Comparison of ENCODE assay signal across 8 mouse cellular contexts in the genomic region with DNA sequence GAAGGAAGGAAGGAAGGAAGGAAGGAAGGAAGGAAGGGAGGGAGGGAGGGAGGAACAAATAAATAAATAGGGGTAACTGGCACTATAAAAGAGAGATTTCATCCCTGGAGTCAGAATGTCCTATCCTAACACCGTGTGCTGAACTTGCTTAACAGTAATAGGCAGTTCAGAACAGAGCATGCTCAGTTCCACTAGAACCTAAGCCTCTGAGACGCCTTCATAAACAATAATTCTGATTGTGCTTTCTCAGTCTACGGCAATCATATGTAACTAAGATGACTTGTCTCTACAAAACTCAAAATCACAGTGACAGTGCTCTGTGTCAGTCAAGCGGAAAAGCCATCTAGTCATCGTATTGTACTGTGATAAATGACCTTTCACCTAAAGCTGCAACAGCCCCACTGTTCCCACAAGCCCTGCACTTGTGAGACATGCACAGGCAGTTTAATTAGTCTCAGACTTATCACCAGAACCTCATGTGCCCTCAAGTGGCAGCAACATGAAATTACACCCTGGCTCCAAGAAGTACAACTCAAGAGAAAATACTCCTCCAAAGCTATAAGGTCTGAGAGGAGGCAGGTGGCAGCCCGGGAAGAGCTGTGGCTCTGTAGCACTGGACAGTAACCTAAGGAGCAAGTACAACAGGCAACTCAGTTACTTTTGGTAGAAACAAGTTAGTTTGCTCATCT. TPM values are rescaled to one million over a fixed set of nuclear protein-coding genes. Genes with fewer than 3 reads are reported as not detected.
DNase-seq lines count a peak whose midpoint lies in the region; ATAC-seq and TF ChIP-seq lines count a peak whose summit lies in the region.

No protein-coding gene starts in this region.

- intact Hi-C loops in left cerebral cortex, postnatal 36 days (cut with DNase I) = loop anchor here (2.0 kb wide), 1 partner anchor 288 kb away; no protein-coding TSS in a partner anchor

- H3K36me3 ChIP-seq in thymus, adult 2 months (ENCODE audit: control insufficient read depth, insufficient read depth, low read length) = peaks cover 47% of the 10 kb centered on the region
- H3K36me3 ChIP-seq in forebrain, embryonic 15.5 days = peaks cover 22% of the 10 kb centered on the region
- peaks cover 13% of the 10 kb centered on the region; the same call in 1 of the 2 replicates for H3K36me3 ChIP-seq in hindbrain, postnatal 0 days (ENCODE audit: insufficient read depth, low read length)
- H3K36me3 ChIP-seq in midbrain, embryonic 13.5 days = peaks cover 42% of the 10 kb centered on the region

- WGBS in thymus, adult 2 months = 57% methylated on average over 6 of the region's 6 CpGs
- WGBS in forebrain, embryonic 15.5 days = 42% methylated on average over 6 of the region's 6 CpGs
- WGBS in hindbrain, postnatal 0 days = 20% methylated on average over 6 of the region's 6 CpGs
- 45% methylated on average over 6 of the region's 6 CpGs for WGBS in midbrain, embryonic 13.5 days

- no peak overlapping the region for H3K4me3 ChIP-seq in thymus, adult 2 months (ENCODE audit: control insufficient read depth, insufficient read depth, low read length)
- H3K4me3 ChIP-seq in forebrain, embryonic 15.5 days = no peak overlapping the region
- no peak overlapping the region for H3K4me3 ChIP-seq in hindbrain, postnatal 0 days (ENCODE audit: low read length)
- H3K4me3 ChIP-seq in midbrain, embryonic 13.5 days (replicated peaks) = no peak overlapping the region

- no peak overlapping the region for H3K27ac ChIP-seq in thymus, adult 2 months (ENCODE audit: control insufficient read depth, insufficient read depth, low read length)
- H3K27ac ChIP-seq in forebrain, embryonic 15.5 days (replicated peaks) = no peak overlapping the region
- no peak overlapping the region for H3K27ac ChIP-seq in hindbrain, postnatal 0 days
- no peak overlapping the region for H3K27ac ChIP-seq in midbrain, embryonic 13.5 days

- no peaks in the 10 kb centered on the region for H3K27me3 ChIP-seq in thymus, adult 2 months (ENCODE audit: control insufficient read depth, insufficient read depth, low read length)
- no peaks in the 10 kb centered on the region for H3K27me3 ChIP-seq in forebrain, embryonic 15.5 days
- no peaks in the 10 kb centered on the region for H3K27me3 ChIP-seq in hindbrain, postnatal 0 days (ENCODE audit: insufficient read depth, low read length)
- no peaks in the 10 kb centered on the region for H3K27me3 ChIP-seq in midbrain, embryonic 13.5 days

- H3K4me2 ChIP-seq in forebrain, embryonic 15.5 days (replicated peaks) = no peak overlapping the region
- no peak overlapping the region for H3K4me2 ChIP-seq in hindbrain, postnatal 0 days (ENCODE audit: low read depth, low read length)
- no peak overlapping the region for H3K4me2 ChIP-seq in midbrain, embryonic 13.5 days (replicated peaks)

- no peak overlapping the region for H3K9ac ChIP-seq in forebrain, embryonic 15.5 days (replicated peaks)
- no peak overlapping the region for H3K9ac ChIP-seq in hindbrain, postnatal 0 days (replicated peaks; ENCODE audit: low read length)
- no peak overlapping the region for H3K9ac ChIP-seq in midbrain, embryonic 13.5 days (replicated peaks)

- DNase-seq in thymus, adult 2 months = peak; percentile 61
- DNase-seq in thymus, adult 18-20 months = no peak
- peak; percentile 70 for DNase-seq in cerebellum, adult 11-12 months
- DNase-seq in hindbrain, postnatal 0 days (ENCODE audit: low spot score) = peak; percentile 91
- DNase-seq in left cerebral cortex, postnatal 36 days (ENCODE audit: low spot score in 2 of 2) = peak; percentile 66 to 73
- DNase-seq in spleen, postnatal 36 days (ENCODE audit: low spot score in 2 of 2) = peak; percentile 61 to 62

- ATAC-seq in forebrain, embryonic 15.5 days (replicated peaks) = peak; percentile 85
- ATAC-seq in hindbrain, postnatal 0 days = peak; percentile 93
- peak; percentile 87 for ATAC-seq in midbrain, embryonic 13.5 days

- no peaks in the 10 kb centered on the region for H3K4me1 ChIP-seq in thymus, adult 2 months (replicated peaks; ENCODE audit: control insufficient read depth, insufficient read depth, low read length)
- H3K4me1 ChIP-seq in forebrain, embryonic 15.5 days = peaks cover 4% of the 10 kb centered on the region; the same call in 1 of the 2 replicates
- H3K4me1 ChIP-seq in hindbrain, postnatal 0 days (ENCODE audit: insufficient read depth, low read length) = no peaks in the 10 kb centered on the region
- H3K4me1 ChIP-seq in midbrain, embryonic 13.5 days (replicated peaks) = 0 out of 2 replicates have a peak, but pooled peaks cover 5% of the 10 kb centered on the region

- no peak for TF ChIP-seq POLR2A in thymus, adult 2 months (IDR thresholded peaks at IDR 0.05; ENCODE audit: control insufficient read depth, extremely low read depth, insufficient read depth, low read length, poor library complexity)

- no peaks in the 10 kb centered on the region for H3K9me3 ChIP-seq in forebrain, embryonic 15.5 days
- H3K9me3 ChIP-seq in hindbrain, postnatal 0 days (ENCODE audit: low read length) = no peaks in the 10 kb centered on the region
- H3K9me3 ChIP-seq in midbrain, embryonic 13.5 days = no peaks in the 10 kb centered on the region

- TF ChIP-seq CTCF in thymus, adult 2 months (IDR thresholded peaks at IDR 0.05; ENCODE audit: borderline replicate concordance, control insufficient read depth, extremely low read depth, insufficient read depth, low read length, poor library complexity) = no peak
- peak; percentile 93 for TF ChIP-seq CTCF in hindbrain, postnatal 0 days (IDR thresholded peaks at IDR 0.05; ENCODE audit: low read depth)

RNA-seq across cellular contexts. Expression of a gene that starts 17.8 kb away (rescaled TPM):
- 43.0 and 43.1 TPM in 2 replicates for polyA plus RNA-seq in thymus, adult 2 months (2012; rRNA removed)
- 28.6 and 30.7 TPM in 2 replicates for polyA plus RNA-seq in forebrain, embryonic 15.5 days (2015; fragmentation: Nextera tagmentation; extraction: Ambion mirVana)
- total RNA-seq in hindbrain, postnatal 0 days (2014; rRNA removed) = 15.9 and 16.5 TPM in 2 replicates
- 25.4 and 26.3 TPM in 2 replicates for polyA plus RNA-seq in hindbrain, postnatal 0 days (2015; fragmentation: Nextera tagmentation; extraction: Ambion mirVana)
- 10 to 100 TPM; 20.5 to 25.8 TPM for total RNA-seq in left cerebral cortex, postnatal 36 days (2021)
- 20.4 and 24.3 TPM in 2 replicates for polyA plus RNA-seq in midbrain, embryonic 13.5 days (2015; fragmentation: Nextera tagmentation; extraction: Ambion mirVana)

Comparison
In these comparisons a context has a peak if more than half of its experiments do, and no peak if none do; other contexts are left out.
1. DNase-seq: peak in thymus, adult 2 months (single experiment), cerebellum, adult 11-12 months (single experiment), hindbrain, postnatal 0 days (single experiment), left cerebral cortex, postnatal 36 days (2 of 2) and spleen, postnatal 36 days (2 of 2); none in thymus, adult 18-20 months (0 of 2).
2. Peak in every context shown above with its lines, with median percentiles within 50 percentile points of each other: ATAC-seq.